ENCODE assay signal across 21 mouse cellular contexts in the genomic region with DNA sequence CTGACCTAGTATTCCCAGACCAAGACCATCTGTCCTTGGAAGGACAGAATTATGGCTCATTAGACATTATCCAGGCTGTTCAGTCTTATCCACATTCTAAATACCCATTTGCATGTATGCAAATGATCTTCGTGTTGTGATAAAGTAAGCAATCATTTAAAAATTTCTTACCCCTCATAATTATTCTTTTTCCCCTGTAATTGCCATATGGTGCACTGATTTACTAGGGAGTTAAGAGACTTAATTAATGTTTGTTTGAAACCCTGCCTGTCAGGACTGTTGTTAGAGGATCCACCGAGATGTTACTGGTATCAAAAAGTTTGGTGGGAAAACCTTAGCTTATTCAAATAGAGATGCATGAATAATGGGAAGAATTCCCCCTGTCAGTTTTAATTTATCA.
DNase-seq lines count a peak whose midpoint lies in the region; ATAC-seq and TF ChIP-seq lines count a peak whose summit lies in the region.
"Had no signal": no experiment of that assay in that cellular context is flagged by ENCODE, and none has a peak within 500 bp of the region (broad histone marks: within the 10 kb centered on the region; RNA-seq: fewer than 3 reads in every experiment).

No protein-coding gene starts in this region.

- H3K9ac ChIP-seq in forebrain, embryonic 13.5 days, result no peak overlapping the region
- H3K9ac ChIP-seq in forebrain, postnatal 0 days, result no peak overlapping the region
- no peak overlapping the region for H3K9ac ChIP-seq in forebrain, embryonic 15.5 days (replicated peaks)
- H3K9ac ChIP-seq: embryonic facial prominence, embryonic 12.5 days had no signal

- ATAC-seq in forebrain, embryonic 13.5 days, result peak; percentile 38; the same call in 1 of the 2 replicates
- ATAC-seq in forebrain, postnatal 0 days, result no peak
- ATAC-seq in forebrain, embryonic 15.5 days (replicated peaks), result no peak; the same call in 1 of the 2 replicates
- ATAC-seq: activated CD4-positive, CD25-positive, alpha-beta regulatory T cell, adult 4 months; CD4-positive, CD25-positive, alpha-beta regulatory T cell, adult 4 months; Patski had no signal

- WGBS in forebrain, embryonic 13.5 days, result 54% methylated on average over 2 of the region's 2 CpGs
- 34% methylated on average over 2 of the region's 2 CpGs for WGBS in forebrain, postnatal 0 days
- WGBS in forebrain, embryonic 15.5 days, result 48% methylated on average over 2 of the region's 2 CpGs
- WGBS in forebrain, embryonic 10.5 days, result 88% methylated on average over 2 of the region's 2 CpGs

- no peaks in the 10 kb centered on the region for H3K27me3 ChIP-seq in forebrain, embryonic 13.5 days
- no peaks in the 10 kb centered on the region for H3K27me3 ChIP-seq in forebrain, postnatal 0 days (ENCODE audit: insufficient read depth, low read length)
- no peaks in the 10 kb centered on the region for H3K27me3 ChIP-seq in forebrain, embryonic 15.5 days
- no peaks in the 10 kb centered on the region for H3K27me3 ChIP-seq in forebrain, embryonic 10.5 days (ENCODE audit: poor library complexity, severe bottlenecking)
- H3K27me3 ChIP-seq: embryonic facial prominence, embryonic 12.5 days; Patski had no signal

- no peak for DNase-seq in forebrain, postnatal 0 days
- DNase-seq in forebrain, embryonic 10.5 days (ENCODE audit: extremely low spot score, low spot score), result no peak
- peak; percentile 71 for DNase-seq in brain, embryonic 14.5 days (ENCODE audit: low read depth)
- DNase-seq: adrenal gland, adult 8-10 months; adrenal gland, postnatal 14 days; adrenal gland, postnatal 36 days; B cell, adult 2 months; cerebellum, adult 11 months; cerebellum, adult 18-20 months; cerebellum, adult 8-10 months; cerebellum, adult 9-11 months; cerebellum, postnatal 14 days; cerebellum, postnatal 36 days; embryo, embryonic 11 days had no signal

- no peaks in the 10 kb centered on the region for H3K36me3 ChIP-seq in forebrain, embryonic 13.5 days (ENCODE audit: poor library complexity, severe bottlenecking)
- H3K36me3 ChIP-seq in forebrain, postnatal 0 days (ENCODE audit: insufficient read depth), result no peaks in the 10 kb centered on the region
- no peaks in the 10 kb centered on the region for H3K36me3 ChIP-seq in forebrain, embryonic 15.5 days
- H3K36me3 ChIP-seq in forebrain, embryonic 10.5 days (replicated peaks), result no peaks in the 10 kb centered on the region
- H3K36me3 ChIP-seq: embryonic facial prominence, embryonic 12.5 days; G1E had no signal

- H3K4me2 ChIP-seq in forebrain, embryonic 13.5 days, result no peak overlapping the region
- H3K4me2 ChIP-seq in forebrain, postnatal 0 days (ENCODE audit: low read depth), result no peak overlapping the region
- no peak overlapping the region for H3K4me2 ChIP-seq in forebrain, embryonic 15.5 days (replicated peaks)
- H3K4me2 ChIP-seq: embryonic facial prominence, embryonic 12.5 days had no signal

- H3K9me3 ChIP-seq in forebrain, embryonic 13.5 days (replicated peaks), result no peaks in the 10 kb centered on the region
- H3K9me3 ChIP-seq in forebrain, postnatal 0 days (ENCODE audit: low read length), result no peaks in the 10 kb centered on the region
- no peaks in the 10 kb centered on the region for H3K9me3 ChIP-seq in forebrain, embryonic 15.5 days
- no peaks in the 10 kb centered on the region for H3K9me3 ChIP-seq in forebrain, embryonic 10.5 days
- H3K9me3 ChIP-seq: embryonic facial prominence, embryonic 12.5 days; G1E had no signal

- H3K4me1 ChIP-seq in forebrain, embryonic 13.5 days, result no peaks in the 10 kb centered on the region
- H3K4me1 ChIP-seq in forebrain, postnatal 0 days (ENCODE audit: insufficient read depth), result no peaks in the 10 kb centered on the region
- peaks cover 5% of the 10 kb centered on the region; the same call in 1 of the 2 replicates for H3K4me1 ChIP-seq in forebrain, embryonic 15.5 days
- 0 out of 2 replicates have a peak, but pooled peaks cover 4% of the 10 kb centered on the region for H3K4me1 ChIP-seq in forebrain, embryonic 10.5 days
- H3K4me1 ChIP-seq: embryonic facial prominence, embryonic 12.5 days had no signal

- no peak for TF ChIP-seq CTCF in forebrain, postnatal 0 days (IDR thresholded peaks at IDR 0.05; ENCODE audit: low read depth)
- no peak for TF ChIP-seq CTCF in brain, embryonic 14.5 days (IDR thresholded peaks at IDR 0.05; ENCODE audit: borderline replicate concordance, extremely low read depth, insufficient read depth, insufficient read length)

- no peak overlapping the region for H3K4me3 ChIP-seq in forebrain, embryonic 13.5 days
- H3K4me3 ChIP-seq in forebrain, postnatal 0 days (ENCODE audit: low read depth, low read length), result no peak overlapping the region
- no peak overlapping the region for H3K4me3 ChIP-seq in forebrain, embryonic 15.5 days
- no peak overlapping the region for H3K4me3 ChIP-seq in forebrain, embryonic 10.5 days
- H3K4me3 ChIP-seq: embryonic facial prominence, embryonic 12.5 days had no signal

- H3K27ac ChIP-seq in forebrain, embryonic 13.5 days, result no peak overlapping the region
- no peak overlapping the region for H3K27ac ChIP-seq in forebrain, postnatal 0 days (ENCODE audit: low read depth, low read length)
- H3K27ac ChIP-seq in forebrain, embryonic 15.5 days (replicated peaks), result peak overlapping the region; percentile 31; the same call in 1 of the 2 replicates
- no peak overlapping the region for H3K27ac ChIP-seq in forebrain, embryonic 10.5 days
- H3K27ac ChIP-seq: embryonic facial prominence, embryonic 12.5 days had no signal

- TF ChIP-seq POLR2A in brain, embryonic 14.5 days (IDR thresholded peaks at IDR 0.05; ENCODE audit: borderline replicate concordance, extremely low read depth, insufficient read depth, insufficient read length, poor library complexity, severe bottlenecking), result no peak
